Mouse (Mus musculus): Measurements from ENCODE around the gene Usb1. TPM values are rescaled to one million over a fixed set of nuclear protein-coding genes. Genes with fewer than 3 reads are reported as not detected.

The Usb1 gene
- total and polyA plus RNA-seq, 2 experiments, result 6.7 to 20.0 TPM

DNA sequence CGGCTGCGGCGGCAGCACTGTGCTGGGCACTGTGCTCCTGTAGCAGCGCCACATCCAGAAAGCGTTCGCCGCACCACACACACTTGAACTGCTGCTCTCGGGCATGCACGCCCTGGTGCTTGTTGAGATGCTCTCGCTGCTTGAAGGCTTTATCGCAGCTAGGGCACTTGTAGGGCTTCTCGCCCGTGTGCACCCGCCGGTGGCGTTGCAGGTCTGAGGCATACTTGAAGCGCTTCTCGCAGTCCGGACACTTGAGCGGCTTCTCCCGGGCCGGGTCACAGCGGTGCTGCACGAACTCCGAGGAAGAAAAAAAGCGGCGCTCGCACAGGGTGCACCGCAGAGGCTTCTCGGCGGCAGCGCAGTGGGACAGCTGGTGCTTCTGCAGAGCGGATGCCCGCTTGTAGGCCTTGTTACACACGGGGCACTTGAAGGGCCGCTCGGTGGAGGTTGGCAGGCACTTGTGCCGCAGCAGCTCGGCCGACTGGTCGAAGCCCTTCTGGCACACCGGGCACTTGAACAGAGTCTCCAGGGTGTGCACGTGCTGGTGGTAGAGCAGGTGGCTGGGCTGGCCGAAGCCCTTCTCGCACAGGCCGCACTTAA, 4.1 kb upstream of the Usb1 start:
- Histone ChIP-seq H3K4me1 (ENCODE audit: control insufficient read depth, insufficient read depth, low read length) (peaks cover 9% of the 10 kb centered on the region), H3K27ac (replicated peaks; ENCODE audit: insufficient read depth, low read depth, low read length) (no peak overlapping the region), H3K36me3 (ENCODE audit: control insufficient read depth, insufficient read depth, low read length) (peaks cover 3% of the 10 kb centered on the region; the same call in 1 of the 2 replicates), H3K9ac (ENCODE audit: low read depth, low read length) (no peak overlapping the region), H3K4me3 (ENCODE audit: insufficient read depth, low read depth, low read length) (no peak overlapping the region), H3K27me3 (ENCODE audit: control insufficient read depth, insufficient read depth, low read length) (no peaks in the 10 kb centered on the region), H3K79me2 (ENCODE audit: control insufficient read depth, insufficient read depth, low read length) (peaks cover 18% of the 10 kb centered on the region; the same call in 1 of the 2 replicates)
- WGBS, result 97% methylated on average over 46 of the region's 46 CpGs
- no peak for DNase-seq (ENCODE audit: extremely low read depth, low read depth, low spot score)
- TF ChIP-seq POLR2A (IDR thresholded peaks at IDR 0.05; ENCODE audit: extremely low read depth, insufficient read depth, low read length), result no peak
- TF ChIP-seq CTCF (IDR thresholded peaks at IDR 0.05; ENCODE audit: low read depth, low read length), result no peak

DNA sequence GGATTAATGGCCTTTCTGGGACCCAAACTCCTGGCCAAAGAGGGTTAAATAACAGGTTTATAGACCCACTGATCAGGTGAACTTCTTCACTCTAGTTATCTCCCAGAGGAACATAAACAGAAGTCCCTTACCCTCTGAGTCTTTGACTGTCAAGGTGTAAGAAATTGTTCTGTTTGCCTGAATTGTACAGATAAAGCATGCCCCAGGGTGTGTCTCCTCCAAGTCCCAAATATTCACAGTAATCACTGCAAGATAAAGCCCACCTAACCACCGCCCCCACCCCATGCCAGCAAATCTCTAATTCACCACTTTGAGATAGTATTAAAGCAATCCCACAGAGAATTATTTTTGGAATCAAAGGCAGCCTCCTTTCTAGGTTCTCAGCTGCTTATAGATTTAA, 1.7 kb upstream of the Usb1 start:
- TF ChIP-seq POLR2A (IDR thresholded peaks at IDR 0.05; ENCODE audit: extremely low read depth, insufficient read depth, low read length), result no peak
- TF ChIP-seq CTCF (IDR thresholded peaks at IDR 0.05; ENCODE audit: low read depth, low read length), result no peak
- H3K9ac ChIP-seq (ENCODE audit: low read depth, low read length), result no peak overlapping the region
- DNase-seq (ENCODE audit: extremely low read depth, low read depth, low spot score), result no peak
- H3K27me3 ChIP-seq (ENCODE audit: control insufficient read depth, insufficient read depth, low read length), result no peaks in the 10 kb centered on the region
- 72% methylated on average over 1 of the region's 1 CpGs for WGBS
- peaks cover 26% of the 10 kb centered on the region; the same call in 1 of the 2 replicates for H3K79me2 ChIP-seq (ENCODE audit: control insufficient read depth, insufficient read depth, low read length)
- peaks cover 8% of the 10 kb centered on the region for H3K36me3 ChIP-seq (ENCODE audit: control insufficient read depth, insufficient read depth, low read length)
- peaks cover 11% of the 10 kb centered on the region for H3K4me1 ChIP-seq (ENCODE audit: control insufficient read depth, insufficient read depth, low read length)
- H3K27ac ChIP-seq (replicated peaks; ENCODE audit: insufficient read depth, low read depth, low read length), result no peak overlapping the region
- H3K4me3 ChIP-seq (ENCODE audit: insufficient read depth, low read depth, low read length), result no peak overlapping the region; the same call in 1 of the 2 replicates

DNA sequence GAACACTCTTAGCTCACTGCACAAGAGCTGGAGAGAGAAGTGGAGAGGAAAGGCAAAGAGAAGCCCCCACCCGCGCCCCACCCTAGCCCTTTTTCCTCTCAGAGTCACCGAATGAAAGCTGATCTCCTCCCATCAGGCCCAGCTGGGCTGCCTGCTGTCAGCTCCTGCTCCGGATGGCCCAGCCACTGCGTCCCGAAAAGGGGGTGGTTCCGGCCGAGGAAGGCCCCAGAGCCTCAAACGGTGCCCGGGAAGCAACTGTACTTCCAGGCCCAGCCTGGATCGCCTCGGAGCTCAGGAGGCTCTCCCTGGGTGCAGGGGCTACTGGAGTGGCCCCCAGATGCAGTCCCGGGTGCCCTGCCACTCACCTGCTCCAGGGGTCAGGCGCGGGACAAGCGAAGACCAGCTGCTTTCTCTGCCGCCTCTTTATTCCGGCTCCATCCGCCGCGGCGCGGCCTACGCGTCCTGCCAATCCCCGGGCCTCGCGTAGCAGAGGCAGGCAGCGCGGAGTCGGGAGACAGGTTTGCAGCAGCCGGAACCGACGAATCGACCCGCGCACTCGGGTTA, 846 bp upstream of the Usb1 start:
- no peak for TF ChIP-seq POLR2A (IDR thresholded peaks at IDR 0.05; ENCODE audit: extremely low read depth, insufficient read depth, low read length)
- TF ChIP-seq CTCF (IDR thresholded peaks at IDR 0.05; ENCODE audit: low read depth, low read length), result no peak
- peak overlapping the region; percentile 95 for H3K9ac ChIP-seq (ENCODE audit: low read depth, low read length)
- H3K36me3 ChIP-seq (ENCODE audit: control insufficient read depth, insufficient read depth, low read length), result peaks cover 8% of the 10 kb centered on the region
- no peaks in the 10 kb centered on the region for H3K27me3 ChIP-seq (ENCODE audit: control insufficient read depth, insufficient read depth, low read length)
- H3K4me3 ChIP-seq (ENCODE audit: insufficient read depth, low read depth, low read length), result peak overlapping the region; percentile 92
- H3K4me1 ChIP-seq (ENCODE audit: control insufficient read depth, insufficient read depth, low read length), result peaks cover 13% of the 10 kb centered on the region
- under 1% methylated on average over 38 of the region's 38 CpGs for WGBS
- DNase-seq (ENCODE audit: extremely low read depth, low read depth, low spot score), result no peak
- H3K27ac ChIP-seq (replicated peaks; ENCODE audit: insufficient read depth, low read depth, low read length), result peak overlapping the region; percentile 77
- H3K79me2 ChIP-seq (ENCODE audit: control insufficient read depth, insufficient read depth, low read length), result peaks cover 26% of the 10 kb centered on the region; the same call in 1 of the 2 replicates

DNA sequence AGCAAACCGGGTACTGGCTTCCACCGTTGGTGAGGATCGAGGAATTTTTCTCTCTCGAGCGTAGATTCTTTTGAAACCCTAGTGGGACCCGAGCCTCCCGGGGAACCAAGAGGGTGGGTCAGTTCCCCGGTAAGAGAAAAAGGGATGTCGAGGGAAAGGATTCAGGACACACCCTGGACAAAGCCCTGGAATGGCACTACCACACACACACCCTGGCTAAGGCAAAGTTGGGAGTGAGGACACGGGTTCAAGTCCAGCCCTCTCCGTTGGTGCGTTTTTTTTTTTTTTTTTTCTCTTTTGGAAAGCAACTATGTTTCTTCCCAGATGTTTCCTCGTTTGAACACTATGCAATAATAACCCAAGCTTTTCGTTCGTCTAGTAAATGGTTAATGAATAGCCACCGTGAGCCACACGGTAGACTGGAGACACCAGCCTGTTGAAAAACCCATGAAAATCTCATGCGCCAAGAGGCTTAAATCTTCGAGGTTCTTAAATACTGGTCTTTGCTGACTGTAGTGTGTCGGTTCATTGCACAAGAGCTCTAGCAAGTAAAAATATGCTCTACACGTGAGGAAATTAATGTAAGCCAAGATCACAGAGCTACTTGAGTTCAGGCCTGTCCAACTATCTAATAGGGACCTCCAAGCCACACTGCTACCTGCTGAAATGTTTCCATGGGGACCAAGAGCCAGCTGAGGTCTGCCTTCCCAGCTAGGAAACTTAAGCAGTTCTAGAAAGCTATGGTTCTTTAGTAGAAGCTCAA, 534 bp downstream of the Usb1 start:
- Histone ChIP-seq H3K9ac (ENCODE audit: low read depth, low read length) (peak overlapping the region; percentile 92), H3K4me1 (ENCODE audit: control insufficient read depth, insufficient read depth, low read length) (peaks cover 13% of the 10 kb centered on the region), H3K27ac (replicated peaks; ENCODE audit: insufficient read depth, low read depth, low read length) (peak overlapping the region; percentile 99), H3K4me3 (ENCODE audit: insufficient read depth, low read depth, low read length) (peak overlapping the region; percentile 92), H3K27me3 (ENCODE audit: control insufficient read depth, insufficient read depth, low read length) (no peaks in the 10 kb centered on the region), H3K79me2 (ENCODE audit: control insufficient read depth, insufficient read depth, low read length) (peaks cover 23% of the 10 kb centered on the region; the same call in 1 of the 2 replicates), H3K36me3 (ENCODE audit: control insufficient read depth, insufficient read depth, low read length) (peaks cover 11% of the 10 kb centered on the region)
- WGBS, result 7% methylated on average over 21 of the region's 21 CpGs
- TF ChIP-seq POLR2A (IDR thresholded peaks at IDR 0.05; ENCODE audit: extremely low read depth, insufficient read depth, low read length) (no peak), CTCF (IDR thresholded peaks at IDR 0.05; ENCODE audit: low read depth, low read length) (no peak)
- DNase-seq (ENCODE audit: extremely low read depth, low read depth, low spot score), result peak; percentile 24

GRCm38 (mm10) chr8:95335706-95336105, 3.6 kb downstream of the Usb1 start:
- H3K79me2 ChIP-seq (ENCODE audit: control insufficient read depth, insufficient read depth, low read length), result peaks cover 7% of the 10 kb centered on the region; the same call in 1 of the 2 replicates
- H3K36me3 ChIP-seq (ENCODE audit: control insufficient read depth, insufficient read depth, low read length), result peaks cover 15% of the 10 kb centered on the region
- peaks cover 12% of the 10 kb centered on the region for H3K4me1 ChIP-seq (ENCODE audit: control insufficient read depth, insufficient read depth, low read length)
- no peak overlapping the region for H3K27ac ChIP-seq (replicated peaks; ENCODE audit: insufficient read depth, low read depth, low read length)
- TF ChIP-seq POLR2A (IDR thresholded peaks at IDR 0.05; ENCODE audit: extremely low read depth, insufficient read depth, low read length), result no peak
- TF ChIP-seq CTCF (IDR thresholded peaks at IDR 0.05; ENCODE audit: low read depth, low read length), result no peak
- peak; percentile 72 for DNase-seq (ENCODE audit: extremely low read depth, low read depth, low spot score)
- H3K9ac ChIP-seq (ENCODE audit: low read depth, low read length), result no peak overlapping the region
- no peak overlapping the region for H3K4me3 ChIP-seq (ENCODE audit: insufficient read depth, low read depth, low read length)
- H3K27me3 ChIP-seq (ENCODE audit: control insufficient read depth, insufficient read depth, low read length), result no peaks in the 10 kb centered on the region
- 26% methylated on average over 1 of the region's 1 CpGs for WGBS
